Mouse (Mus musculus) adrenal gland, postnatal 10 days (tissue): ENCODE measurements around the gene Creb3l1. TPM values are rescaled to one million over a fixed set of nuclear protein-coding genes. Genes with fewer than 3 reads are reported as not detected.
A peak's percentile ranks its signal among the peaks of the same experiment; 100 is the strongest.

Experiments
- DNase-seq: peaks from one replicate; pipeline ENCODE4 v3.0.0; 2021; ENCODE audit warnings: mixed read lengths
- total RNA-seq, 2 experiments: library from RNA; stranded (reverse); gene quantifications; 2 replicates each; pipeline ENCODE4 v1.2.3; 2021

The Creb3l1 gene
- total RNA-seq, 2 experiments from 2014 or later, result 11.7 to 16.7 TPM

- peak; percentile 99 for DNase-seq
These were observed 60.8 kb downstream of the Creb3l1 start for GRCm38 (mm10) chr2:91963443-91963932.

- peak; percentile 62 for DNase-seq
These were observed 61.4 kb downstream of the Creb3l1 start for GRCm38 (mm10) chr2:91962864-91963401.

- DNase-seq, result no peak
These were observed 62.2 kb downstream of the Creb3l1 start for GRCm38 (mm10) chr2:91961901-91962761.

- DNase-seq, result no peak
These were observed 63.8 kb downstream of the Creb3l1 start for GRCm38 (mm10) chr2:91960459-91960858.

- no peak for DNase-seq
These were observed 64.5 kb downstream of the Creb3l1 start for GRCm38 (mm10) chr2:91959544-91960410.

- DNase-seq, result peak; percentile 75
These were observed 65.4 kb downstream of the Creb3l1 start for GRCm38 (mm10) chr2:91958701-91959457.

- DNase-seq, result no peak
These were observed 66.3 kb downstream of the Creb3l1 start for GRCm38 (mm10) chr2:91958049-91958448.

- peak; percentile 53 for DNase-seq
These were observed 67.2 kb downstream of the Creb3l1 start for GRCm38 (mm10) chr2:91957096-91957495.

GRCm38 (mm10) chr2:91955875-91956274 lies 68.4 kb downstream of the Creb3l1 start:
- no peak for DNase-seq

GRCm38 (mm10) chr2:91955121-91955591 lies 69.1 kb downstream of the Creb3l1 start:
- DNase-seq, result no peak

- peak; percentile 71 for DNase-seq
These were observed 70.5 kb downstream of the Creb3l1 start for GRCm38 (mm10) chr2:91953825-91954224.

GRCm38 (mm10) chr2:91950275-91951085 lies 73.8 kb downstream of the Creb3l1 start:
- DNase-seq, result no peak

- DNase-seq, result peak; percentile 81
These were observed 74.7 kb downstream of the Creb3l1 start for GRCm38 (mm10) chr2:91949411-91950274.

GRCm38 (mm10) chr2:91948792-91949241 lies 75.5 kb downstream of the Creb3l1 start:
- DNase-seq, result no peak

- no peak for DNase-seq
These were observed 76.2 kb downstream of the Creb3l1 start for GRCm38 (mm10) chr2:91948151-91948509.

- DNase-seq, result peak; percentile 53
These were observed 76.7 kb downstream of the Creb3l1 start for GRCm38 (mm10) chr2:91947397-91948150.

GRCm38 (mm10) chr2:91946836-91947235 lies 77.5 kb downstream of the Creb3l1 start:
- peak; percentile 54 for DNase-seq

- DNase-seq, result no peak
These were observed 78.8 kb downstream of the Creb3l1 start, which contains the start of gene Gm9821 for GRCm38 (mm10) chr2:91945483-91945882. Gene Gm9821, plus strand, starts transcription at chr2:91945703.
